Mouse (Mus musculus): Measurements from ENCODE around the gene Abcg8. TPM values are rescaled to one million over a fixed set of nuclear protein-coding genes. Genes with fewer than 3 reads are reported as not detected.

Gene Abcg8
- polyA plus RNA-seq (2014; fragmentation: Nextera tagmentation; extraction: Ambion mirVana): 0.06 and 0.27 TPM in 2 replicates

DNA sequence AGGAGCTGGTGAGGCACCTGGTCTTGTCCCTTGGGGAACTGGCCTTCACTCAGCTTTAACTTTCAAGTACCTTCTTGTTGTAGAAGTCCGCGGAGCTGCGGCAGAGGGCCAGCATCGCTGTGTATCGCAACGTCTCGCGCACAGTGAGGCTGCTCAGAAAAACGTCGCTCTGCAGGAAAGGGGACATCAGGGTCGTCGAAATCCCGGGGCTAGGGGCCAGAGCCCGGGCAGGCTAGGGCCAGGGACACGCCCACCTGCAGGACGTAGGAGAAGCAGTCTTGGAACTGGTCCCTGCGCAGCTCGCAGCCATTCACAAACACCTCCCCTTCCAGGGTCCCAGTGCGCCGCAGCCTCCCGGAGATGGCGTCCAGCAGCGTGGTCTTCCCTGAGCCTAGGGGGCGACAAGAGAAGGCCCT lies at the start of gene Abcg8:
Gene Abcg8 (plus strand): TSS at position 352 of the 416 bp plus-strand sequence.
- Histone ChIP-seq H3K9ac (replicated peaks; ENCODE audit: low read length) (peak within 1 kb of the TSS; percentile 51), H3K4me2 (ENCODE audit: low read depth, low read length) (peak within 1 kb of the TSS; percentile 57), H3K36me3 (replicated peaks; ENCODE audit: control insufficient read depth, insufficient read depth, low read depth, low read length) (no peaks in the 10 kb centered on the region), H3K4me3 (ENCODE audit: low read depth, low read length) (peak within 1 kb of the TSS; percentile 26), H3K27ac (replicated peaks; ENCODE audit: low read depth, low read length) (no peak within 1 kb of the TSS), H3K27me3 (ENCODE audit: control insufficient read depth, insufficient read depth, low read length) (no peaks in the 10 kb centered on the region), H3K9me3 (replicated peaks; ENCODE audit: control insufficient read depth, low read length) (no peaks in the 10 kb centered on the region), H3K4me1 (ENCODE audit: control insufficient read depth, insufficient read depth, low read length) (no peaks in the 10 kb centered on the region)
- WGBS: under 1% methylated on average over 24 of the region's 24 CpGs
- DNase-seq (ENCODE audit: low spot score) (peak; percentile 48), ATAC-seq (replicated peaks; ENCODE audit: insufficient number of reproducible peaks, low FRiP score, low TSS enrichment, low read depth) (0 out of 2 replicates have a peak, but pooled peaks have one; percentile 30)

DNA sequence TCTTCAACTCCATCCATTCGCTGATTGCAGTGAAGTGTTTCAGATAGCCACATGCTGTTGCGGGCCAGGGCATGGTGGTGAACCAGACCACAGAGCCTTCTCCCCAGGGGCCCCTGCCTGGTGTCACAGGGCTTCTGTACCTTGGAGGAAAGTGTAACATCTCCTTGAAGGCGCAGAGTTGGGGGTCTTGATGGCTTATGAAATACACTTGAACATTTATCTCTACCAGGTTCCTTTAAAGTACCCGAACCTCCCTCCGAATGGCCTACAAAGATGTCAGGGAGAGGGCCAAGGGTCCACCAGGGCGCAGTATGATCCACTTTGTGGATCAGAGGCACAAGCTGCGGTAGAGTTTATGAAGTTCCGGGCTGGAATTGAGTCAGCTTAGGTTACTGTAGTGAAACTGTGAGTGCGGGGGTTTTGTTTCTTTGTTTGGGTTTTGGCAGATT lies 49.2 kb upstream of the Abcg8 start:
- DNase-seq (ENCODE audit: low spot score): peak; percentile 51
- peak overlapping the region; percentile 43 for H3K27ac ChIP-seq (replicated peaks; ENCODE audit: low read depth, low read length)

DNA sequence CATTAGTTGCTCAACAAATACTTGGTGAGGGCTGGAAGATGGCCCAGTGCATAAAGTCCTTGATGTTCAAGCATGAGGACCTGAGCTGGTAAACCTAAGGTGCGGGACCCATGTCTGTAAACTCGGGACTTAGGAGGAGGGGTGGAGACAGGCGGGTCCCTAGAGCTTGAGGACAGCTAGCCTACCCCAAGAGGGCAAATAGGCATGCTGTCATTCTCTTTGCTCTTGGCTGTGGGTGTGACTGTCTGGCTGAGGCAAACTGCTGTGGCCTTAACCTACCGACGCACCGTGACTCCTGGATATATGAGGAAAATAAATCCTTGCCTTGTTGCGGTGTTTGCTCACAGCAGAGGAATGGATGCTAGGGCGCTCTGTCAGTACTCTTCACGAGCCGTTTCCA lies 48.4 kb upstream of the Abcg8 start:
- ATAC-seq (replicated peaks; ENCODE audit: insufficient number of reproducible peaks, low FRiP score, low TSS enrichment, low read depth) (no peak), DNase-seq (ENCODE audit: low spot score) (no peak)
- no peaks in the 10 kb centered on the region for H3K9me3 ChIP-seq (replicated peaks; ENCODE audit: control insufficient read depth, low read length)
- no peaks in the 10 kb centered on the region for H3K4me1 ChIP-seq (ENCODE audit: control insufficient read depth, insufficient read depth, low read length)
- WGBS: 80% methylated on average over 10 of the region's 10 CpGs
- no peaks in the 10 kb centered on the region for H3K36me3 ChIP-seq (replicated peaks; ENCODE audit: control insufficient read depth, insufficient read depth, low read depth, low read length)
- no peaks in the 10 kb centered on the region for H3K27me3 ChIP-seq (ENCODE audit: control insufficient read depth, insufficient read depth, low read length)
- no peak overlapping the region for H3K27ac ChIP-seq (replicated peaks; ENCODE audit: low read depth, low read length)
- H3K4me2 ChIP-seq (ENCODE audit: low read depth, low read length): no peak overlapping the region
- no peak overlapping the region for H3K9ac ChIP-seq (replicated peaks; ENCODE audit: low read length)
- no peak overlapping the region for H3K4me3 ChIP-seq (ENCODE audit: low read depth, low read length)

More for the DNA sequence above, 49.2 kb upstream of the Abcg8 start:
- H3K9ac ChIP-seq (replicated peaks; ENCODE audit: low read length): peak overlapping the region; percentile 64
- H3K4me1 ChIP-seq (ENCODE audit: control insufficient read depth, insufficient read depth, low read length): no peaks in the 10 kb centered on the region
- H3K4me2 ChIP-seq (ENCODE audit: low read depth, low read length): peak overlapping the region; percentile 68
- peak; percentile 53 for ATAC-seq (replicated peaks; ENCODE audit: insufficient number of reproducible peaks, low FRiP score, low TSS enrichment, low read depth)
- peak overlapping the region; percentile 57 for H3K4me3 ChIP-seq (ENCODE audit: low read depth, low read length)
- H3K9me3 ChIP-seq (replicated peaks; ENCODE audit: control insufficient read depth, low read length): no peaks in the 10 kb centered on the region
- H3K27me3 ChIP-seq (ENCODE audit: control insufficient read depth, insufficient read depth, low read length): no peaks in the 10 kb centered on the region
- 22% methylated on average over 9 of the region's 9 CpGs for WGBS
- no peaks in the 10 kb centered on the region for H3K36me3 ChIP-seq (replicated peaks; ENCODE audit: control insufficient read depth, insufficient read depth, low read depth, low read length)

DNA sequence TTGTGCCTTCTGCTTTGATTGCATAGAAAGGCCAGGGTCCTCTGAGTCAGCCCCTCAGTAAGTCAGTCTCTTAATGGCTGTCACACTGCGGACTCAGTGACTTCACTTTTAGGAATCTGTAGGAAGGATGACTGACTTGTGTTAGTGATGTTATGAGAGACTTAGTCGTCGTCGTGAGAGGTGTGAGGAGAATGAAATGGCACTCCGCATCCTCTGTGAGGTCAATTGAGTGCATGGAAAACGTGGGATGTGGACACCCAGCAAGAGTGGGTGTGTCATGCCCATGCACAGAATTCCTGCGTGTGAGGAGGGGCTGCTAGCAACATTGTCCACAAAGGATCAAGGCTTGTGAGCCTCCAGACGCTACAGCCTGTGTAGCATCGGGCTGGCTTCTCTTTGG lies 47.5 kb upstream of the Abcg8 start:
- WGBS: 83% methylated on average over 9 of the region's 9 CpGs
- no peak for ATAC-seq (replicated peaks; ENCODE audit: insufficient number of reproducible peaks, low FRiP score, low TSS enrichment, low read depth)
- Histone ChIP-seq H3K4me3 (ENCODE audit: low read depth, low read length) (no peak overlapping the region), H3K4me2 (ENCODE audit: low read depth, low read length) (no peak overlapping the region), H3K4me1 (ENCODE audit: control insufficient read depth, insufficient read depth, low read length) (no peaks in the 10 kb centered on the region), H3K36me3 (replicated peaks; ENCODE audit: control insufficient read depth, insufficient read depth, low read depth, low read length) (no peaks in the 10 kb centered on the region), H3K9me3 (replicated peaks; ENCODE audit: control insufficient read depth, low read length) (no peaks in the 10 kb centered on the region), H3K27ac (replicated peaks; ENCODE audit: low read depth, low read length) (no peak overlapping the region), H3K27me3 (ENCODE audit: control insufficient read depth, insufficient read depth, low read length) (no peaks in the 10 kb centered on the region), H3K9ac (replicated peaks; ENCODE audit: low read length) (no peak overlapping the region)
- DNase-seq (ENCODE audit: low spot score): no peak

DNA sequence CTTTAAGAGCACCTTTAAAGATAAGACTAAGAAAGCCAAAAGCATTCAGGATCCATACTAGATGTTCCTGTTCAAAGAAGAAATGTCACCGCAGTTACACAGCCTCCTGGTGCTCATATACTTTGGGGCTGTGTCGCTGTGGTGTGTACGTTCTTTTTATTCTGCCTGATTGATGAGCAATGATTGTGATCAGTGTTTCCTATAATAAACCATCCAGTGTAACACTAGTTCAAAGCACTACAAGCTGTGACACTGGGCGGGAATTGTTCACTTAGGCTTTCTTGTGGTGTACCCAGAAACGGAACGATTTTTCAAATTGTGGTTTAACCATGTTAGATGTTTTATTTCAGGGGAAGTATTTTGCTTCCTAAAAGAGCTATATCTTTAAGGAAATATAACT lies 44.3 kb upstream of the Abcg8 start:
- no peaks in the 10 kb centered on the region for H3K27me3 ChIP-seq (ENCODE audit: control insufficient read depth, insufficient read depth, low read length)
- no peak for DNase-seq (ENCODE audit: low spot score)
- H3K4me1 ChIP-seq (ENCODE audit: control insufficient read depth, insufficient read depth, low read length): no peaks in the 10 kb centered on the region
- H3K9ac ChIP-seq (replicated peaks; ENCODE audit: low read length): no peak overlapping the region
- no peak overlapping the region for H3K4me3 ChIP-seq (ENCODE audit: low read depth, low read length)
- 91% methylated on average over 6 of the region's 6 CpGs for WGBS
- H3K36me3 ChIP-seq (replicated peaks; ENCODE audit: control insufficient read depth, insufficient read depth, low read depth, low read length): no peaks in the 10 kb centered on the region
- H3K27ac ChIP-seq (replicated peaks; ENCODE audit: low read depth, low read length): no peak overlapping the region
- ATAC-seq (replicated peaks; ENCODE audit: insufficient number of reproducible peaks, low FRiP score, low TSS enrichment, low read depth): no peak
- H3K9me3 ChIP-seq (replicated peaks; ENCODE audit: control insufficient read depth, low read length): no peaks in the 10 kb centered on the region
- no peak overlapping the region for H3K4me2 ChIP-seq (ENCODE audit: low read depth, low read length)

DNA sequence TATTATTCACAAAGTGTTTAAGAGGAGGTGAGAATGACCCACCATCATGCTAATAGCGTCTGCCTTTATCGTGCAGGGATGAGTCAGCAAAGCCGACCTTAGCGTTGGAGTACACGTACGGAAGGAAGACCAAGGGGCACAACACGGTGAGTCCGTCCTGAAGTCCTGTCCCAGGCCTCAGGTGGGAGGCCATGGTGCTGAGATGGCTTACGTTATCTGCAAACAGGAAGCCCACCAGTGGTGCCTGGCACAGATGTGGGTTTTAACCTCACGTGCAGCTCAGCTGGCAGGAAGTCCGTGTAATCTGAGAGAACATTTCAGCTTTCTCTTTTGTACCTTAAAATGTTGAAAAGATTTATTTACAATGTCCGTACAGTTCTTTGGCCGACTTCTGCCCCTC lies 42.7 kb upstream of the Abcg8 start:
- WGBS: 77% methylated on average over 13 of the region's 13 CpGs
- Histone ChIP-seq H3K27ac (replicated peaks; ENCODE audit: low read depth, low read length) (no peak overlapping the region), H3K36me3 (replicated peaks; ENCODE audit: control insufficient read depth, insufficient read depth, low read depth, low read length) (no peaks in the 10 kb centered on the region), H3K4me1 (ENCODE audit: control insufficient read depth, insufficient read depth, low read length) (no peaks in the 10 kb centered on the region), H3K9me3 (replicated peaks; ENCODE audit: control insufficient read depth, low read length) (no peaks in the 10 kb centered on the region), H3K4me3 (ENCODE audit: low read depth, low read length) (no peak overlapping the region), H3K9ac (replicated peaks; ENCODE audit: low read length) (no peak overlapping the region), H3K27me3 (ENCODE audit: control insufficient read depth, insufficient read depth, low read length) (no peaks in the 10 kb centered on the region), H3K4me2 (ENCODE audit: low read depth, low read length) (no peak overlapping the region)
- DNase-seq (ENCODE audit: low spot score) (no peak), ATAC-seq (replicated peaks; ENCODE audit: insufficient number of reproducible peaks, low FRiP score, low TSS enrichment, low read depth) (no peak)

DNA sequence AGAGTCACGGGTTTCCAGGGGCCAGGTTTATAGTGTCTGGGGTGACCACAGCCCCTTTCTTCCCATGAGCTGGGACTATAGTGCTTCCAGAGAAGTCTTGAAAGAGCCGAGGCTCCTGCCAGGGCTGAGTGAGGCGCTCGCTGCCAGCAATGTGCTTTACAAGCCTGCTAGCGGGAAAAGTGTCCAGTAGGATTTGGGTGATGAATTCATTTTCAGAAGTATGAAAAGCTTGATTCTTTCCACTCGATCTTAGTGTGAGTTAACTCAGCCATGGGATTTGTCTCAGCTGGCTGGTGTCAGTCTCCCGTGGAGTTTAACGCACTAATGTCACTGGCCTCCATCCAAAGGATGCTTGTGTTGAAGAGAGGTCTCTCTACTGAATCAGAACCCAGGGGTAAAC lies 39.8 kb upstream of the Abcg8 start:
- Histone ChIP-seq H3K4me1 (ENCODE audit: control insufficient read depth, insufficient read depth, low read length) (no peaks in the 10 kb centered on the region), H3K4me2 (ENCODE audit: low read depth, low read length) (no peak overlapping the region), H3K9ac (replicated peaks; ENCODE audit: low read length) (no peak overlapping the region), H3K36me3 (replicated peaks; ENCODE audit: control insufficient read depth, insufficient read depth, low read depth, low read length) (no peaks in the 10 kb centered on the region), H3K9me3 (replicated peaks; ENCODE audit: control insufficient read depth, low read length) (no peaks in the 10 kb centered on the region), H3K27me3 (ENCODE audit: control insufficient read depth, insufficient read depth, low read length) (no peaks in the 10 kb centered on the region), H3K4me3 (ENCODE audit: low read depth, low read length) (no peak overlapping the region), H3K27ac (replicated peaks; ENCODE audit: low read depth, low read length) (no peak overlapping the region)
- ATAC-seq (replicated peaks; ENCODE audit: insufficient number of reproducible peaks, low FRiP score, low TSS enrichment, low read depth): no peak
- no peak for DNase-seq (ENCODE audit: low spot score)
- 80% methylated on average over 8 of the region's 8 CpGs for WGBS

DNA sequence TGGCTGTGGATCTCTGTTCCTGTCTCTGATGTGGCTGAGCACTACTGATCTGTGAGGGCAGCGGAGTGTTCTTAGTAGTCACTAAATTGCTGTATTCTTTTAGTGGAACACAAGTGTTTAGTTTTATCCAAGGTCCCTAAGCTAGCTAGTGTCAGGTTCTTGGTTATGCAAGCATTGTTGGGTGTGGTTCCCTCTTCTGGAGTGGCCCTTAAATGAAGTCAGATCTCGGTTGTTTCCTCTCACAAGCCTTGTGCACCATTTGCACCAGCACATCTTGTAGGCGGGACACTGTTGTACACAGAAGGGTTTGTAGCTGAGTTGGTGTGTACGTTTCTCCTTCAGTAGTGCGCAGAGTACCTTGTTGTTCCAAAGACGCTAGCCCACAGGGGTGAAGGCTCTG lies 38.1 kb upstream of the Abcg8 start:
- ATAC-seq (replicated peaks; ENCODE audit: insufficient number of reproducible peaks, low FRiP score, low TSS enrichment, low read depth) (no peak), DNase-seq (ENCODE audit: low spot score) (no peak)
- Histone ChIP-seq H3K9ac (replicated peaks; ENCODE audit: low read length) (no peak overlapping the region), H3K27me3 (ENCODE audit: control insufficient read depth, insufficient read depth, low read length) (no peaks in the 10 kb centered on the region), H3K4me2 (ENCODE audit: low read depth, low read length) (no peak overlapping the region), H3K27ac (replicated peaks; ENCODE audit: low read depth, low read length) (no peak overlapping the region), H3K4me3 (ENCODE audit: low read depth, low read length) (no peak overlapping the region), H3K4me1 (ENCODE audit: control insufficient read depth, insufficient read depth, low read length) (no peaks in the 10 kb centered on the region), H3K9me3 (replicated peaks; ENCODE audit: control insufficient read depth, low read length) (no peaks in the 10 kb centered on the region), H3K36me3 (replicated peaks; ENCODE audit: control insufficient read depth, insufficient read depth, low read depth, low read length) (no peaks in the 10 kb centered on the region)
- 88% methylated on average over 6 of the region's 6 CpGs for WGBS
